Mouse (Mus musculus): ENCODE measurements around the gene Furin. TPM values are rescaled to one million over a fixed set of nuclear protein-coding genes. Genes with fewer than 3 reads are reported as not detected.

The Furin gene
- polyA plus RNA-seq, 1 experiment from 2014 or later = 4.9 TPM

- Histone ChIP-seq H3K9ac (replicated peaks) (peak overlapping the region; percentile 60), H3K4me2 (replicated peaks) (peak overlapping the region; percentile 79), H3K4me3 (peak overlapping the region; percentile 44), H3K4me1 (peaks cover 32% of the 10 kb centered on the region), H3K27me3 (no peaks in the 10 kb centered on the region), H3K27ac (replicated peaks) (peak overlapping the region; percentile 80), H3K9me3 (no peaks in the 10 kb centered on the region), H3K36me3 (no peaks in the 10 kb centered on the region)
- peak; percentile 9 for ATAC-seq (replicated peaks)
- WGBS = 28% methylated on average over 19 of the region's 19 CpGs
Observed at GRCm38 (mm10) chr7:80343270-80344018, 61.8 kb downstream of the Furin start.

DNA sequence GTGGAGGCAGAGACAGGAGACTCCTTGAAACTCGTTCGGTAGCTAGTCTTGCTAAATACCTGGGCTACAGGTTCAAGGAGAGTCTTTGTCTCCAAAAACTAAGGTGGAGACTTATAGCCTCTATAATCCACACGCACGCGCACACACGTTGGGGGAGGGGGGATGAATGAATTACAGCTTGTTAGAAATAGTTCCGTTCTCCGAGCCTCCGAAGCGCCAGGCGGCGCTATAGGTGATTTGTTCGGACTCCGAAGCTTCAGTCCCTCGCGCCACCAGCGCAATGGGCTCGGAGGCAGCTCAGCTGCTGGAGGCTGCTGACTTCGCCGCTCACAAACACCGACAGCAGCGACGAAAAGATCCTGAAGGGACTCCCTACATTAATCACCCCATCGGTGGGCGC is 62.4 kb downstream of the Furin start, which contains the start of gene Hddc3:
TSS of gene Hddc3 (plus strand) at position 247 of the 400 bp plus-strand sequence.
- ATAC-seq (replicated peaks) = peak; percentile 39
- H3K4me1 ChIP-seq = peaks cover 37% of the 10 kb centered on the region
- H3K9ac ChIP-seq (replicated peaks) = peak within 1 kb of the TSS; percentile 60
- H3K27me3 ChIP-seq = no peaks in the 10 kb centered on the region
- no peaks in the 10 kb centered on the region for H3K9me3 ChIP-seq
- H3K4me2 ChIP-seq (replicated peaks) = peak within 1 kb of the TSS; percentile 79
- H3K27ac ChIP-seq (replicated peaks) = peak within 1 kb of the TSS; percentile 80
- H3K4me3 ChIP-seq = peak within 1 kb of the TSS; percentile 44
- no peaks in the 10 kb centered on the region for H3K36me3 ChIP-seq
- under 1% methylated on average over 25 of the region's 25 CpGs for WGBS

GRCm38 (mm10) chr7:80341793-80342192 is 63.4 kb downstream of the Furin start:
- no peak for ATAC-seq (replicated peaks)
- Histone ChIP-seq H3K9me3 (no peaks in the 10 kb centered on the region), H3K9ac (replicated peaks) (no peak overlapping the region), H3K4me2 (replicated peaks) (no peak overlapping the region), H3K27me3 (no peaks in the 10 kb centered on the region), H3K4me3 (no peak overlapping the region), H3K36me3 (peaks cover 7% of the 10 kb centered on the region), H3K27ac (replicated peaks) (no peak overlapping the region), H3K4me1 (peaks cover 39% of the 10 kb centered on the region)
- WGBS = 79% methylated on average over 7 of the region's 7 CpGs

DNA sequence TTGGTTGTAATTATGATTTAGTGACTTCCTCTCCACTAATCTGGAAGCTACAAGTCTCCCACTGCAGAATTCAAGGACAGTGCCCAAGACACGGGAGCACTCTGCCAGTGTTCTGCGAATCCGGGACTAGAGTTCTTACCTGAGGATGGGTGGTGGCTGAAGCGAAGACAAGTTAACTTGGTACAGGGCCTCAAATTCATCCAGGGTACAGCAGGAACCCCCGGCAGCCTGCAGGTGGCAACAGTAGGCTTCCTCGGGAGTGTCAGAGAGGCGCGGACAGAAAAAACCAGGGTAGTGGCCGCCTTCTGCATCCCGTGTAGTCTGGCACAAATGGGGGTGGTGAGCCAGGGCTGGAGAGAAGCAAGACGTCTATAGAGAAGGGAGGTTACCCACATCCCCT is 64.4 kb downstream of the Furin start, which contains the start of gene Unc45a:
TSS of gene Unc45a (minus strand) at position 213 of the 400 bp plus-strand sequence.
- H3K4me2 ChIP-seq (replicated peaks) = peak within 1 kb of the TSS; percentile 94
- H3K9ac ChIP-seq (replicated peaks) = peak within 1 kb of the TSS; percentile 82
- no peaks in the 10 kb centered on the region for H3K27me3 ChIP-seq
- peak; percentile 30; the same call in 1 of the 2 replicates for ATAC-seq (replicated peaks)
- 3% methylated on average over 11 of the region's 11 CpGs for WGBS
- H3K4me1 ChIP-seq = peaks cover 39% of the 10 kb centered on the region
- H3K4me3 ChIP-seq = peak within 1 kb of the TSS; percentile 84
- H3K27ac ChIP-seq (replicated peaks) = peak within 1 kb of the TSS; percentile 92
- H3K36me3 ChIP-seq = peaks cover 17% of the 10 kb centered on the region
- no peaks in the 10 kb centered on the region for H3K9me3 ChIP-seq

DNA sequence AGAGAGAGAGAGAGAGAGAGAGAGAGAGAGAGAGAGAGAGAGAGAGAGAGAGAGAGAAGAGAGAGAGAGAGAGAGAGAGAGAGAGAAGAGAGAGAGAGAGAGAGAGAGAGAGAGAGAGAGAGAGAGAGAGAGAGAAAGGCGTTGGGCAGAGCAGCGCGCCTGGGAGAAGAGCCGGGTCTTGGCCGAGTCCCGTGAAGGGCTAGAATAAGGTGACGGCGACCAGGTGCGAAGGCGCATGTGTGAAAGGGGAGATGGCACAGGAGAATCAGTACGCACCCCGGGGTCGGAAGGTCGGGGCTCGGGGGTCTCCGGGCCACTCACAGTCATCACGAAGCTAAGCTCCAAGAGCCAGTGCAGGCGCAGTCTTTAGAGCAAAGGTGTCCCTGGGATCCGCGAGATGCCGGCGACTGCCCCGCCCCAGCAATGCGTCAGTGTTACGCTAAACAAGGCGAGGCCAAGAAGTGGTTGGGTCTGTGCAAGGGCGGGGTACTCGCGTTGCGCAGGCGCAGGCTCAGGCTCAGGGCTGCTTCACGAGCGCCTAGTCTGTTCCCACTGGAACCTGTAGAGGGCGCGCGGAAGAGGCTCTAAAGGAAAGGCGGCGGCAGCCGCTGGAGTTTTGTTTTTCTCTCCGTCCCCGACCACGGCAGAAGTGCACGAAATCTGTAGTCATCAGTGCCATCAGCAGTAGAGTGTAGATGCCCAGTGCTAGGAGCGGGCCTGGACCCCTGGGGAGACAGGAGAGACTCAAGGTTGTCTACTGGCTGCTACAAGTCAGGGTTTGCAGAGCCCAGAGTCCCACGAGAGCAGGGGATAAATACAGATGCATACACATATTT is 65.2 kb downstream of the Furin start:
- peaks cover 25% of the 10 kb centered on the region for H3K36me3 ChIP-seq
- no peaks in the 10 kb centered on the region for H3K27me3 ChIP-seq
- peaks cover 41% of the 10 kb centered on the region for H3K4me1 ChIP-seq
- H3K9ac ChIP-seq (replicated peaks) = peak overlapping the region; percentile 82
- ATAC-seq (replicated peaks) = peak; percentile 97
- peak overlapping the region; percentile 92 for H3K27ac ChIP-seq (replicated peaks)
- no peaks in the 10 kb centered on the region for H3K9me3 ChIP-seq
- H3K4me2 ChIP-seq (replicated peaks) = peak overlapping the region; percentile 94
- peak overlapping the region; percentile 84 for H3K4me3 ChIP-seq
- 1% methylated on average over 45 of the region's 45 CpGs for WGBS

GRCm38 (mm10) chr7:80339371-80339770 is 65.9 kb downstream of the Furin start:
- peaks cover 41% of the 10 kb centered on the region for H3K4me1 ChIP-seq
- H3K4me3 ChIP-seq = peak overlapping the region; percentile 84
- peak overlapping the region; percentile 82 for H3K9ac ChIP-seq (replicated peaks)
- H3K4me2 ChIP-seq (replicated peaks) = peak overlapping the region; percentile 94
- no peak for ATAC-seq (replicated peaks)
- H3K36me3 ChIP-seq = peaks cover 32% of the 10 kb centered on the region
- WGBS = 3% methylated on average over 17 of the region's 17 CpGs
- no peaks in the 10 kb centered on the region for H3K9me3 ChIP-seq
- H3K27me3 ChIP-seq = no peaks in the 10 kb centered on the region
- peak overlapping the region; percentile 68 for H3K27ac ChIP-seq (replicated peaks)

Other genes starting within 250 kb of the Furin start
- 22.7 and 24.7 TPM in 2 replicates for gene Sema4b, start 218.6 kb downstream of the Furin start, polyA plus RNA-seq (2015; fragmentation: Nextera tagmentation; extraction: Ambion mirVana)
- gene Cib1, start 172.6 kb downstream of the Furin start, polyA plus RNA-seq (2015; fragmentation: Nextera tagmentation; extraction: Ambion mirVana) = 31.6 and 32.7 TPM in 2 replicates
- 3.6 and 3.9 TPM in 2 replicates for gene Gdpgp1, start 172.6 kb downstream of the Furin start, polyA plus RNA-seq (2015; fragmentation: Nextera tagmentation; extraction: Ambion mirVana)
- gene Ttll13, start 159.1 kb downstream of the Furin start, polyA plus RNA-seq (2015; fragmentation: Nextera tagmentation; extraction: Ambion mirVana) = 1.0 and 1.1 TPM in 2 replicates
- 67.7 and 67.9 TPM in 2 replicates for gene Ngrn, start 144.2 kb downstream of the Furin start, polyA plus RNA-seq (2015; fragmentation: Nextera tagmentation; extraction: Ambion mirVana)
- gene Vps33b, start 135.8 kb downstream of the Furin start, polyA plus RNA-seq (2015; fragmentation: Nextera tagmentation; extraction: Ambion mirVana) = 17.4 and 19.8 TPM in 2 replicates
- gene Prc1, start 111.0 kb downstream of the Furin start, polyA plus RNA-seq (2015; fragmentation: Nextera tagmentation; extraction: Ambion mirVana) = 91.2 and 94.4 TPM in 2 replicates
- gene Rccd1, start 81.0 kb downstream of the Furin start, polyA plus RNA-seq (2015; fragmentation: Nextera tagmentation; extraction: Ambion mirVana) = 13.5 and 14.6 TPM in 2 replicates
- gene Unc45a, start 64.4 kb downstream of the Furin start, polyA plus RNA-seq (2015; fragmentation: Nextera tagmentation; extraction: Ambion mirVana) = 48.2 and 54.3 TPM in 2 replicates
- 23.0 and 25.4 TPM in 2 replicates for gene Hddc3, start 62.3 kb downstream of the Furin start, polyA plus RNA-seq (2015; fragmentation: Nextera tagmentation; extraction: Ambion mirVana)
- gene Man2a2, start 34.1 kb downstream of the Furin start, polyA plus RNA-seq (2015; fragmentation: Nextera tagmentation; extraction: Ambion mirVana) = 19.2 and 20.3 TPM in 2 replicates
- 2.6 and 3.3 TPM in 2 replicates for gene Fes, start 17.5 kb downstream of the Furin start, polyA plus RNA-seq (2015; fragmentation: Nextera tagmentation; extraction: Ambion mirVana)
- 14.5 and 17.3 TPM in 2 replicates for gene Blm, start 129.7 kb upstream of the Furin start, polyA plus RNA-seq (2015; fragmentation: Nextera tagmentation; extraction: Ambion mirVana)

Data from forebrain, embryonic 15.5 days (tissue).